Mouse (Mus musculus): ENCODE measurements around the gene Scgb1b7. TPM values are rescaled to one million over a fixed set of nuclear protein-coding genes. Genes with fewer than 3 reads are reported as not detected.
"Not testable (repeated sequence)": the region's sequence is repeated elsewhere in the genome, so short reads cannot be mapped to it uniquely, and the experiment has no call there.

Scgb1b7 gene
- total RNA-seq (2014; rRNA removed) (not detected in 2 replicates), polyA plus RNA-seq (2012; rRNA removed) (not detected in 2 replicates)

GRCm38 (mm10) chr7:31712365-31712764 is at the start of gene Scgb1b7:
Gene Scgb1b7 (plus strand): TSS chr7:31712665.
- not testable (repeated sequence) for H3K4me3 ChIP-seq (ENCODE audit: insufficient read depth, low read depth, low read length); H3K27me3 ChIP-seq (ENCODE audit: control insufficient read depth, insufficient read depth, low read length); H3K9ac ChIP-seq (ENCODE audit: low read depth, low read length); H3K27ac ChIP-seq (replicated peaks; ENCODE audit: insufficient read depth, low read depth, low read length); H3K79me2 ChIP-seq (ENCODE audit: control insufficient read depth, insufficient read depth, low read length); H3K4me1 ChIP-seq (ENCODE audit: control insufficient read depth, insufficient read depth, low read length); DNase-seq (ENCODE audit: extremely low read depth, low read depth, low spot score); H3K36me3 ChIP-seq (ENCODE audit: control insufficient read depth, insufficient read depth, low read length)
- 73% methylated on average over 4 of the region's 5 CpGs for WGBS

DNA sequence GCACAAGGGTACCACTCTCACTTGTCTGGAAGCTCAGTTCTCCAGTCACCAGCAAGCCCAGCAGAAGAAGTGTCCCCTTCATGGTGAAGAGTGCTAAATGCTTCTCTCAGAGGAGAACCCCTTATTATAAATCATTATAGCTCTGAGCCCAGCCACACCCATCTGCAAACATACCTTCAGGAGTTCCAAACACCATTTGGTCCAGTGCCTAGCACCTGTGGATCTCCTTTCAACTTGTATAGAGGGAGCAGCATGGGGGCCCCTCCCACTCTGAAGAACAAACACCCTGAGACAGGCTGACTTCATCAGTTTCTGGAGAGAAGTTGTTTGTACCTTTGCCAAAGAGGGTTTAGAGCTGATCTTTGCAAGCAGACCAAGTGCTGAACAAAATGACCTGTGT is 6.8 kb upstream of the Scgb1b7 start, which contains the start of gene Scgb2b7:
Gene Scgb2b7, minus strand, starts transcription at position 101 of the 400 bp plus-strand sequence.
- not testable (repeated sequence) for DNase-seq (ENCODE audit: extremely low read depth, low read depth, low spot score); H3K4me1 ChIP-seq (ENCODE audit: control insufficient read depth, insufficient read depth, low read length); H3K27me3 ChIP-seq (ENCODE audit: control insufficient read depth, insufficient read depth, low read length); H3K9ac ChIP-seq (ENCODE audit: low read depth, low read length); H3K79me2 ChIP-seq (ENCODE audit: control insufficient read depth, insufficient read depth, low read length); H3K36me3 ChIP-seq (ENCODE audit: control insufficient read depth, insufficient read depth, low read length); H3K4me3 ChIP-seq (ENCODE audit: insufficient read depth, low read depth, low read length); H3K27ac ChIP-seq (replicated peaks; ENCODE audit: insufficient read depth, low read depth, low read length)

Other genes with a start within 250 kb of the Scgb1b7 start
- gene Scgb2b7, start 6.9 kb upstream of the Scgb1b7 start, total RNA-seq (2014; rRNA removed) = not detected in 2 replicates
- gene Scgb2b7, start 6.9 kb upstream of the Scgb1b7 start, polyA plus RNA-seq (2012; rRNA removed) = not detected in 2 replicates

Measured in liver, adult 2 months (tissue).